Mouse (Mus musculus): ENCODE data around the gene Tmem132a. TPM values are rescaled to one million over a fixed set of nuclear protein-coding genes. Genes with fewer than 3 reads are reported as not detected.

The Tmem132a gene
- polyA plus RNA-seq, 1 experiment from 2014 or later, result 160 TPM

DNA sequence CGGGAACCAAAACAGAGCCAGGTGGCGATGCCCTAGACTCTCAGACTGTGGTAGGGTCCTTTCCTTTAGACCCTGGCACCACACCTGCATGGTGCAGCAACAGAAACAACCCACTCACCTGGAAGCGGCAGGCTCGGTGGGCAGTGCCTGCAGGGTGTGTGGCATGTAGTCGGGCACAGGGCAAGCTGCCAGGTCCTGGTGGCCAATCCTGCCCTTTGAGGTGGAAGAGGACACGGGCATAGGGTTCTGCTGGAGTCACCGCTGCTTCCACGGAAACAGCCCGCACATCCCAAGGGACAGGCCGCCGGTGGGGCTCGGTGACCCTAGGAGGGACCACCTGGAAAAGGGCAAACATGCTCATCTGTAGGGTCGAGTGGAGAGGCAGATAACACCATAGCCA is 3.4 kb downstream of the Tmem132a start:
- Histone ChIP-seq H3K4me2 (replicated peaks) (no peak overlapping the region), H3K9ac (no peak overlapping the region), H3K9me3 (ENCODE audit: control insufficient read depth, low read length) (no peaks in the 10 kb centered on the region), H3K4me1 (replicated peaks; ENCODE audit: control insufficient read depth, insufficient read depth, low read length) (peaks cover 25% of the 10 kb centered on the region), H3K4me3 (replicated peaks; ENCODE audit: low read length) (no peak overlapping the region), H3K36me3 (replicated peaks; ENCODE audit: control insufficient read depth, insufficient read depth) (peaks cover 64% of the 10 kb centered on the region), H3K27ac (no peak overlapping the region), H3K27me3 (ENCODE audit: control insufficient read depth, insufficient read depth, low read length) (no peaks in the 10 kb centered on the region)
- DNase-seq (ENCODE audit: low spot score) (no peak), ATAC-seq (ENCODE audit: low FRiP score) (no peak)
- WGBS, result 85% methylated on average over 13 of the region's 13 CpGs

GRCm38 (mm10) chr19:10860072-10860497 is 9.7 kb downstream of the Tmem132a start:
- Histone ChIP-seq H3K4me1 (replicated peaks; ENCODE audit: control insufficient read depth, insufficient read depth, low read length) (no peaks in the 10 kb centered on the region), H3K27ac (no peak overlapping the region), H3K36me3 (replicated peaks; ENCODE audit: control insufficient read depth, insufficient read depth) (peaks cover 89% of the 10 kb centered on the region), H3K4me2 (replicated peaks) (no peak overlapping the region), H3K9ac (no peak overlapping the region), H3K27me3 (ENCODE audit: control insufficient read depth, insufficient read depth, low read length) (no peaks in the 10 kb centered on the region), H3K9me3 (ENCODE audit: control insufficient read depth, low read length) (no peaks in the 10 kb centered on the region), H3K4me3 (replicated peaks; ENCODE audit: low read length) (no peak overlapping the region)
- ATAC-seq (ENCODE audit: low FRiP score), result no peak
- DNase-seq (ENCODE audit: low spot score), result no peak
- WGBS, result 48% methylated on average over 22 of the region's 22 CpGs

- Histone ChIP-seq H3K36me3 (replicated peaks; ENCODE audit: control insufficient read depth, insufficient read depth) (peaks cover 53% of the 10 kb centered on the region), H3K27me3 (ENCODE audit: control insufficient read depth, insufficient read depth, low read length) (no peaks in the 10 kb centered on the region), H3K4me1 (replicated peaks; ENCODE audit: control insufficient read depth, insufficient read depth, low read length) (no peaks in the 10 kb centered on the region), H3K9me3 (ENCODE audit: control insufficient read depth, low read length) (no peaks in the 10 kb centered on the region), H3K9ac (no peak overlapping the region), H3K4me2 (replicated peaks) (no peak overlapping the region), H3K27ac (no peak overlapping the region), H3K4me3 (replicated peaks; ENCODE audit: low read length) (no peak overlapping the region)
- no peak for DNase-seq (ENCODE audit: low spot score)
- 53% methylated on average over 2 of the region's 2 CpGs for WGBS
- 0 out of 2 replicates have a peak, but pooled peaks have one; percentile 7 for ATAC-seq (ENCODE audit: low FRiP score)
These were observed 13.2 kb downstream of the Tmem132a start for GRCm38 (mm10) chr19:10856520-10856919.

GRCm38 (mm10) chr19:10855422-10855821 is 14.3 kb downstream of the Tmem132a start:
- no peak overlapping the region for H3K27ac ChIP-seq
- peaks cover 42% of the 10 kb centered on the region for H3K36me3 ChIP-seq (replicated peaks; ENCODE audit: control insufficient read depth, insufficient read depth)
- ATAC-seq (ENCODE audit: low FRiP score) (no peak), DNase-seq (ENCODE audit: low spot score) (no peak)
- H3K27me3 ChIP-seq (ENCODE audit: control insufficient read depth, insufficient read depth, low read length), result no peaks in the 10 kb centered on the region
- H3K4me3 ChIP-seq (replicated peaks; ENCODE audit: low read length), result no peak overlapping the region
- 84% methylated on average over 3 of the region's 3 CpGs for WGBS
- no peak overlapping the region for H3K9ac ChIP-seq
- no peak overlapping the region for H3K4me2 ChIP-seq (replicated peaks)
- no peaks in the 10 kb centered on the region for H3K9me3 ChIP-seq (ENCODE audit: control insufficient read depth, low read length)
- no peaks in the 10 kb centered on the region for H3K4me1 ChIP-seq (replicated peaks; ENCODE audit: control insufficient read depth, insufficient read depth, low read length)

- no peaks in the 10 kb centered on the region for H3K36me3 ChIP-seq (replicated peaks; ENCODE audit: control insufficient read depth, insufficient read depth)
- WGBS, result 32% methylated on average over 3 of the region's 3 CpGs
- H3K27ac ChIP-seq, result no peak overlapping the region; the same call in 1 of the 2 replicates
- no peaks in the 10 kb centered on the region for H3K9me3 ChIP-seq (ENCODE audit: control insufficient read depth, low read length)
- H3K4me2 ChIP-seq (replicated peaks), result no peak overlapping the region
- no peak for DNase-seq (ENCODE audit: low spot score)
- H3K9ac ChIP-seq, result no peak overlapping the region
- no peak overlapping the region for H3K4me3 ChIP-seq (replicated peaks; ENCODE audit: low read length)
- H3K4me1 ChIP-seq (replicated peaks; ENCODE audit: control insufficient read depth, insufficient read depth, low read length), result peaks cover 4% of the 10 kb centered on the region
- H3K27me3 ChIP-seq (ENCODE audit: control insufficient read depth, insufficient read depth, low read length), result no peaks in the 10 kb centered on the region
- ATAC-seq (ENCODE audit: low FRiP score), result no peak
These were observed 22.2 kb downstream of the Tmem132a start for GRCm38 (mm10) chr19:10847311-10848087.

DNA sequence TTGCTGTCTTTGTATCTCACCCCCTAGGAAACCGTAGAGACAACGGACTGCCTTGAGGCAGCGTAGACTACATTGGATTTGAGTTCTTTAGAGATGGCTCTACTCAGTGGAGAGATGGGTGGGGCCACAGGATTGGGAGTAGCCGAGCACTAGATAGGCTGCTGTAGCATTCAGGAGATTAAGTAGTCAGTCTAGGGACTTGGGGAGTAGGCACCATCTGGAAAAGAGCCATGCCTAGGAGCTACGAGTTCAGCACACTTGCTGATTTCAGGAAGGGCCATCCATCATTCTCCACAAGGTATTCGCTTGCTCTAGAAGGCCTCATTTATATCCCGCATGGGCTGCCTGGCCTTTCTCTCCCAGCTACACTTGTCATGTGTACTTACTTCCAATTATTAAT is 23.6 kb downstream of the Tmem132a start:
- no peaks in the 10 kb centered on the region for H3K36me3 ChIP-seq (replicated peaks; ENCODE audit: control insufficient read depth, insufficient read depth)
- H3K9ac ChIP-seq, result no peak overlapping the region
- H3K4me3 ChIP-seq (replicated peaks; ENCODE audit: low read length), result no peak overlapping the region
- peaks cover 4% of the 10 kb centered on the region for H3K4me1 ChIP-seq (replicated peaks; ENCODE audit: control insufficient read depth, insufficient read depth, low read length)
- H3K9me3 ChIP-seq (ENCODE audit: control insufficient read depth, low read length), result no peaks in the 10 kb centered on the region
- DNase-seq (ENCODE audit: low spot score), result peak; percentile 34
- ATAC-seq (ENCODE audit: low FRiP score), result peak; percentile 64; the same call in 1 of the 2 replicates
- WGBS, result 43% methylated on average over 7 of the region's 7 CpGs
- no peaks in the 10 kb centered on the region for H3K27me3 ChIP-seq (ENCODE audit: control insufficient read depth, insufficient read depth, low read length)
- H3K4me2 ChIP-seq (replicated peaks), result no peak overlapping the region
- H3K27ac ChIP-seq, result no peak overlapping the region

GRCm38 (mm10) chr19:10845454-10845853 is 24.3 kb downstream of the Tmem132a start:
- Histone ChIP-seq H3K9ac (no peak overlapping the region), H3K27me3 (ENCODE audit: control insufficient read depth, insufficient read depth, low read length) (no peaks in the 10 kb centered on the region), H3K4me2 (replicated peaks) (no peak overlapping the region), H3K4me1 (replicated peaks; ENCODE audit: control insufficient read depth, insufficient read depth, low read length) (peaks cover 4% of the 10 kb centered on the region), H3K27ac (no peak overlapping the region), H3K4me3 (replicated peaks; ENCODE audit: low read length) (no peak overlapping the region), H3K36me3 (replicated peaks; ENCODE audit: control insufficient read depth, insufficient read depth) (no peaks in the 10 kb centered on the region), H3K9me3 (ENCODE audit: control insufficient read depth, low read length) (no peaks in the 10 kb centered on the region)
- ATAC-seq (ENCODE audit: low FRiP score) (no peak), DNase-seq (ENCODE audit: low spot score) (no peak)
- 84% methylated on average over 3 of the region's 3 CpGs for WGBS

DNA sequence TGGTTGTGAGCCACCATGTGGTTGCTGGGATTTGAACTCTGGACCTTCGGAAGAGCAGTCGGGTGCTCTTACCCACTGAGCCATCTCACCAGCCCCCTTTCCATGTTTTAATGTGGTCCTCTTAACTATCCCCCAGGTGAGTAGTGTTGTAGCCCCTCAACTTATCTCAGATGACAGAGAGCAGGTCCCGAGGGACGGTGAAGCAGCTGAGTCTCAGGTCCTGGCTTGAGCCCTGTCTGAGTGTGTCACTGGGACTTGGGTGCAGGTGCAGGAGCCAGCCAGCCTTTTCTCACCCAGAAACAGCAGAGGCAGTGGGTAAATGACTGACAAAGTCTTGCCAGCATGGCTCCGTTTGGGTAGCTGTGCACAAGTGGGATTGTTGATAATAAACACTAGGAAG is 25.5 kb downstream of the Tmem132a start:
- H3K36me3 ChIP-seq (replicated peaks; ENCODE audit: control insufficient read depth, insufficient read depth), result no peaks in the 10 kb centered on the region
- no peak overlapping the region for H3K4me2 ChIP-seq (replicated peaks)
- peaks cover 4% of the 10 kb centered on the region for H3K4me1 ChIP-seq (replicated peaks; ENCODE audit: control insufficient read depth, insufficient read depth, low read length)
- WGBS, result 93% methylated on average over 5 of the region's 5 CpGs
- no peak overlapping the region for H3K9ac ChIP-seq
- no peaks in the 10 kb centered on the region for H3K27me3 ChIP-seq (ENCODE audit: control insufficient read depth, insufficient read depth, low read length)
- DNase-seq (ENCODE audit: low spot score), result no peak
- no peaks in the 10 kb centered on the region for H3K9me3 ChIP-seq (ENCODE audit: control insufficient read depth, low read length)
- H3K27ac ChIP-seq, result no peak overlapping the region
- ATAC-seq (ENCODE audit: low FRiP score), result no peak
- no peak overlapping the region for H3K4me3 ChIP-seq (replicated peaks; ENCODE audit: low read length)

DNA sequence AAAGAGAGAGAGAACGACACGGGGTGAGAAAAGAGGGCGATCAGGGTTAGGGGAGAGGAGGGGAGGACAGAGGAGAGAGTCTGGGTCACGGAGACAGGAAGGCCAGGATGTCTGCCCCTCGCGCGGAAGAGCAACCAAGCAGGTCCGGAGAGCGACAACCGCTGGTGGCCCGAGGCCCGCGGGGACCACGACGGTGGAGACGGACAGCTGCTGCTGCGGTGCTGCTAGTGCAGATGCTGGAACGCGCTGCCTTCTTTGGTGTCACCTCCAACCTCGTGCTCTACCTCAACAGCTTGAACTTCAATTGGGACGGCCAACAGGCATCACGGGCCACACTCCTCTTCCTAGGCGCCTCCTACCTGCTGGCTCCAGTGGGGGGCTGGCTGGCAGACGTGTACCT is 26.8 kb downstream of the Tmem132a start:
- Histone ChIP-seq H3K4me1 (replicated peaks; ENCODE audit: control insufficient read depth, insufficient read depth, low read length) (peaks cover 4% of the 10 kb centered on the region), H3K4me2 (replicated peaks) (no peak overlapping the region), H3K27ac (no peak overlapping the region), H3K36me3 (replicated peaks; ENCODE audit: control insufficient read depth, insufficient read depth) (no peaks in the 10 kb centered on the region), H3K4me3 (replicated peaks; ENCODE audit: low read length) (no peak overlapping the region), H3K27me3 (ENCODE audit: control insufficient read depth, insufficient read depth, low read length) (no peaks in the 10 kb centered on the region), H3K9me3 (ENCODE audit: control insufficient read depth, low read length) (no peaks in the 10 kb centered on the region), H3K9ac (no peak overlapping the region)
- DNase-seq (ENCODE audit: low spot score) (no peak), ATAC-seq (ENCODE audit: low FRiP score) (no peak)
- 47% methylated on average over 24 of the region's 24 CpGs for WGBS
